Mouse (Mus musculus) heart, postnatal 10 days (tissue): ENCODE measurements around the gene Creg1. TPM values are rescaled to one million over a fixed set of nuclear protein-coding genes. Genes with fewer than 3 reads are reported as not detected.

ENCODE experiments used
- DNase-seq, 2 experiments: peaks; one replicate each; pipeline ENCODE4 v3.0.0; 2021
- intact Hi-C: fragments of 180-260 bp; cut with DNase I; formaldehyde crosslinking; loops from one replicate; pipeline ENCODE4 v1.15.1; 2025
- total RNA-seq, 2 experiments: library from RNA; stranded (reverse); gene quantifications; 2 replicates each; pipeline ENCODE4 v1.2.3; 2021

Gene Creg1
- total RNA-seq, 2 experiments from 2014 or later: 34.8 to 36.1 TPM

DNA sequence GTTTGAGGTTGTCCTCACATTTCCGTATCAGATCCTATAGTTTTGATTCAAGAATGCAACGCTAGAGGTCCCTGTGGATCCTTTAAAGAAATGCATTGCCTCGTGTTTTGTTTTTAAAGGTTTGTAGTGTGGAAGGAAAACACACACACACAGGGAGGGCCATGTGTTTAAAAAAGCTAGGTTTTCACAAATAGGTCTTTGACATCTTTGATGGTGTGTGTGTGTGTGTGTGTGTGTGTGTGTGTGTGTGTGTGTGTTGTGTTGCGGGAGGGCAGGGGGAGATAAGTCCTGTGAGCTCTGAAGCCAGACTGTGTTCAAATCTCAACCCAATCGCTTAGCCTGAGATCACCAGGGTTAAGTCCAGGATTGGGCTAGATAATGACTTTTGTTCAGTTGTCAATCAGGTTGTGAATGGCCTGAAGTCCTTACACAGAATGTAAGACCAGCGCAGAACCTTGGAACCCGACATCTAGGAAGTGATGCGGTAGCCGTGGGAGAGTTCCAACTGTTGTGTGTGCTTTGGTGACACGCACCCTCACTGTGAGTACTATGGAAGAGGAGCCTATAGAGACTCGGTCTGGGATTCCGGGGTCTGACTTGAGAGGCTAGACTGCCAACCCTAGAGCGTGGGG lies 16.5 kb downstream of the Creg1 start:
- peak in 1 of 2 experiments; percentile 54 for DNase-seq
- intact Hi-C loops: loop anchor here (1.0 to 10.0 kb wide), 7 partner anchors 78 to 585 kb away; partner anchors contain the start of gene Pou2f1

DNA sequence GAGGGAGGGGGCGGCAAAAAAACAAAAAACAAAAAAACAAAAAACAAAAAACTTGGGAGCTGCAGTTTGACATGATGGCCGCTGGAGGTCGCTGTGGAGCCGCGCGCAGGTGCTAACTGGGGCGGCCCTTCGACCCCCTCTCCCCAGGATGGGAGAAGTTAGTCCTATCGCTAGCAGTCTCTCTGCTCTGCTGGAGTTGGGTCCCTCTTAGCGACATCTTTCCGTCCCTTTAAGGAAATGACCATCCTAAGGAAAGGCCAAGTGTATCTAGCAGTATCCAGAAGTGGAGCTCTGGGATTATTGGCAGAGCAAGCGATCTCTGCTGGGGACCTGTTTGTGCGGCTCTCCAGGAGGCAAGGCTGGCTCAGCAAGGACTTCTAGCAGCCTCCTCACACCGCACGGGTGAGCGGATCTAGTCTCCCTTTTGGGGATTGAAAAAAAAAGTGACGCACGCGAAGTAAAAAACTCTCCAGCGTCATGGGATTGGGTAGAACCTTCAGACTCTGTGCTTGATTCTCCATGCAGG lies 17.1 kb downstream of the Creg1 start:
- peak; percentile 43 to 62 for DNase-seq
- intact Hi-C loops: loop anchor here (1.0 to 2.0 kb wide), 4 partner anchors 78 to 373 kb away; no protein-coding TSS in a partner anchor

DNA sequence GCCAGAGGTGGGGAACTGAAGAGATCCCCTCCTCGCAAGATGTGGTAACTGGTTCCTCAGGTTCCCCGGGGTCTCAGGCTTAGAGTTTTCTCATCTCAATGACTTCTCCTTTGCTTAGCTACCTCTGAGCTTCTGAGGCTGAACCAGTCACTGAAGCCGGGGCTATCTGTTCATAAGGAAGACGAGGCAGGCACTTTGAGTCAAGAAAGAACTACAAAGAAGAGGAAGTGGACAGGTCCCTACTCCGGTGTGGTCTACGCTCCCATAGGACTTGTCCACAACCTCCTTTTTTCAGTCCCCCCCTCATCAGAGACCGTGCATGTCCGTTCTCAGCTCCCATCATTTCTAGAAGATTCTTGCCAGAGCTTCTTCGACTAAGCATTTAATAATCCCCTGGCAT lies 17.9 kb downstream of the Creg1 start:
- DNase-seq: no peak
- intact Hi-C loops: loop anchor here (2.0 kb wide), 2 partner anchors 109 to 185 kb away; no protein-coding TSS in a partner anchor

DNA sequence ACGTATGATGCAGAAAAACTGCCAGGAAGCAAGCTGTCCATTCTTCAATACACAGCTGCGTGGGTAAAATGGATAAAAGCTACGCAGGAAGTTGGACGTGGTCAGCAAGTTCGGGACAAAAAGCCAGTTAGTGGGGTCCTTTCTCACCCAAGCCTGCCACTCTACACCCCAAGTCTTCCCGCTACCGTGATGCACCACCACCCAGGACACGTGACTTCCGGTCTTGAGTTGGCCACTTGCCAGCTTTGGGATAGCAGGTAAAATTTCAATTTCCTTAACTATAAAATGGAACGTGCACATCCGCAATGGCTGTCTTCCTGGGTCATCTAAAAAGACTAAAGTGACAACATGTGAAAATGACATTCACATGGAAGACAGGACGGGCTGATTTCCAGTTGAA lies 18.4 kb downstream of the Creg1 start:
- intact Hi-C loops: loop anchor here (2.0 kb wide), 2 partner anchors 109 to 185 kb away; no protein-coding TSS in a partner anchor
- DNase-seq: no peak

DNA sequence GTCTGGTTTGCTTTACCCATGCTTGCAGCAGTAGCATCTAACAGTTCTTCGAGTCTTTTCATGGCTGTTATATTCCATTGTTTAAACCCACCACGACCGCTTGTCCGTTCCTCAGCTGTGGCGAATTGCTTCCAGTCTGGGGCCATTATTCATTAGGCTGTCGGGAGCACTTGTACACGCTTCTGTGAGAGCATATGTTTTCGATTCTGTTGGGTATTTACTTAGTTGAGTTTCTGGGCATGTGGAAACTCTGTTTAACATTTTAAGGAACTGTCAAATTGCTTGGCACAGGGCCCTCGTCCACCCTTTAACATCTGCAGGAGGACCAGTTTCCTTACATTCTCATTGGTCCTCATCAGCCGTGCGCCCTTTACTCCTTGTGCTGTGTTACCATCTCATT lies 22.8 kb downstream of the Creg1 start:
- intact Hi-C loops: no loop called here
- no peak for DNase-seq

DNA sequence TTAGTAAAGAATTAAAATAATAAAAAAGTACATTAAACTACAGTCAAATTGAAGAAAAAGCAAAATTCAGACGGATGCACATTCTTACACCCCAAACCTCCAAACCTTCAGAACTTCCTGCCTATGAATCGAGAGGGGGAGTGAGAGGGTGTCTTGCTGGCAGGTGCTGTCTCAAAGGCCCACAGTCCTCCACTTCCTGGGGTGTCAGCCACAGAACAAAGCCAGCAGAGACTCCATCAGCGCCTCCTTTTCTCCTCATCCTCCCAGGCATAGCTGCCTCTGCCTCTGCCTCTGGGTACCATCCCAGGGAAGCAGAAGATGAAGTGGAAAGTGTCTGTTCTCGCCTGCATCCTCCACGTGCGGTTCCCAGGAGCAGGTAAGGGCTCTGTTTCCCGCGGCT lies 25.0 kb downstream of the Creg1 start, which contains the start of gene Cd247:
TSS of gene Cd247 (plus strand) at position 171 of the 400 bp plus-strand sequence.
- DNase-seq: no peak
- intact Hi-C loops: no loop called here

DNA sequence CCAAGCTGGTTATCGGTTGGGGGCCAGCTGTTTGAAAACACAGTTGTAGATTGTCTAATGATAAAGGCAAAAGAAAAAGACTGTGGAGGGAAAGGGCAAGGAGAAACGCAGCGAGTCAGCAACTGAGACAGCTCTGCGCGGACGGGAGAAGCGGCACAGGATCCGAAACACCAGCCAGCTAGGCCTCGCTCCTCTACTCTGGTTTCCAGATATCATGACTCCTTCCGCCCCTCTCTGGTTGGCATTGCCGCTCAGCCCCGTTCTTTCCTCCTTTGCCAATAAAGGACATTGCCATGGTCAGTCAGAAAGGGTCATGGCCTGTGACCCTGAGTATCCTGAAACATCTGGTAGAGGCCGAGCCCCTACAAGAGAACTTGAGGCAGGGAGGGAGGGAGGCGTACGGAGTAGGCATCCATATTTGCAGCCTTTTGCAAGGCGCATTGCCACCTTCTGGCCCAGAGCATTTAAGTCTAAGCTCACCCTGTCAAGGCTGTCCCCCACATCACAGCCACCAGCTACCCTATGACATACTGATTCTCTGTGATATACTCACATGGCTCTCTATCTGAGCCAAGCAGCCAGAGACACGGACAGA lies 25.6 kb downstream of the Creg1 start:
- intact Hi-C loops: no loop called here
- DNase-seq: no peak

DNA sequence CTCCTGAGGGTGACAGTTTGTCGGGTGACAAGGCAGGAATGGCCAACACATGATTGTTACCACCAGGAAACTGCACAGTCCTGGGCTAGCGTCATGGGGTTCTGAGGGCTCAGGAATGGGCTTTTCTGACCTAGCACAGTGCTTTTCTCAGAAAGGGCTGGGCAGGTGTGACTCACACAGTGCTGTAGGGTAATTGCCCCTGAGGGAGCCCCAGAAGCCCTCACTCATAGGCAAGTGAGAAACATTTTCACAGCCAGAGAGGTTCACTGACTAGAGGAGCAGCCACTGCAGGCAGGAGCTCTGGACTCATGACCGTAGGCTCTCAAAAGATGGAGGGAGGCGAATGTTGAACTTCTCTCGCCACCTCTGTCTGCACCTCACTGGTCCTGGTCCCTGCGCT lies 26.4 kb downstream of the Creg1 start:
- no peak for DNase-seq
- intact Hi-C loops: no loop called here

DNA sequence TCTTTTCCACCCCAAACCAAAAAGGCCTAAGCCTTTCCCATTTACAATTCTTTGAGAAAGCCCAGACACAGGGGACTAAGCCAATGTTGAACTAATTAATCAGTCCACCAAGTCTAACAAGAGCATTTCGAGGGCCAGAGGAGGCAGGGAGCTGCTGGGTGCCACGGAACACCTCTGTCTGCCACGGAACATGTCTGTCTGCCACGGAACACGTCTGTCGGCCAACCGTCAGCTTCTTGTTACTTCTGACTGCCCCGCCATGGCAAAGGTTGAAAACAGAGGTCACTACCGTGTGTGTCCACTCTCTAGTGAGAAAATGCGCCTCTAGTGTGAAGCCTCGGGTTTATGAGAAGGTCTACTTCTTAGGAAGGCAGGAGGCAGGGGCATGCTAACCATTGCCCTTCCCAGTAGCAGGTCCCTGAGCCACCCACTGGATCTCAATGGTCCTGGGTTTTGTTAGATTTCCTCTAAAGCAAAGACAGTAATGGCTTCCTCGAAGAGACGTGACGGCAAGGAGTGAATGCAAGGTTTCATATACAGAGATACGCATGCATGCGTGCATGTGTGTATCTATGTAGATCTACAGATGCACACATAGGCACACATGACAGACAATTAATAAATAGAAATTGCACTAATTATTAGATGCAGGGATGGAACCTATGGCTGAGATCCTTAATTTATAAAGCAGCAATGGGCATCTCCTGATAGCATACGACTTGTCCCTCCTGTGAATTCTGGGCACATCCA lies 27.1 kb downstream of the Creg1 start:
- intact Hi-C loops: no loop called here
- no peak for DNase-seq

DNA sequence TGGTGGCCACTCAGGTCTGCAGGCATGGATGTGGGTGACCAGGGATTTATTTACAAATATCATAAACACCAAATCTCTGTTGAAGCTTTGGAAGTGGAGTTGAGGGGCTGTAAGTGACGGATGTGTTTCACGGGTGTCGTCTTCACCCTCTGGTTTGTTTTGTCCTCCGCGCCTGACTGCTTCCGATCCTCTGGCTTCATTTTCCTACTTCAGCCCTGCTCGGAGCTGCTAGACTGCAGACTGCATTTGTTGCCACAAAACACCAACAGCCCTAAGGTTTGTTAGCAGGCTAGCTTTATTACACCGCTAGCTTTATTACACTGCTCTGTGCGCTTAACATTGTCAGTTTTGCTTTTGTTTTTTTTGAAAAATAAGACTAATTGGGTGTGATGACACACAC lies 27.9 kb downstream of the Creg1 start:
- DNase-seq: no peak
- intact Hi-C loops: no loop called here

DNA sequence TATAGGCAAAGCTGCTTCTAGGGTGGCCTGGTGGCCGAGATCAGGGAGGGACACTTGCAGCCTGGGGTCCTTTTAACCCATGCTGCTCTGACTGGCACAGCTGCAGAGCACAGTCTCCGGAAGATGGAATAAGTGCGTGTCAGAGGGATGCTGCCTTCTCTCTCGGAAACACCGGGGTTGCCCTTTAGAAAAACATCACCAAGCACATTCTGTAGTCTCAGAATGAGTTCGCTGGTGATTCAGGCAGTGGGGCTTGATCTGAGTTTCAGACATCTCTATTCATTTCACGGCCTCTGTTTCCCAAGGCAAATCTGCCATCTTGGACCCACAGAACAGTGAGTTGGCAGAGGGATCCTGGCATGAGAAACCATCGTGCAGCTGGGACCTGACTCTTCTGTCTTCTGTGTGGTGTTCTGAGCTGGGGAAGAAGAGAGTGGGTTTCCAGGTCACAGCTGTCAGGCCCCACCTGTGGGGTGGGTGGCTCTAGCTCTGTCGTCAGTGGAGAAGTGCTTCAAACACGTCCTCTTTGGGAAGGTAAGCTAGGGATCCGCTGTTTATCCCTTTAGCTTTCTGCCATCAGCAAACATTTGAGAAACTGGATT lies 38.3 kb downstream of the Creg1 start:
- intact Hi-C loops: no loop called here
- no peak for DNase-seq

DNA sequence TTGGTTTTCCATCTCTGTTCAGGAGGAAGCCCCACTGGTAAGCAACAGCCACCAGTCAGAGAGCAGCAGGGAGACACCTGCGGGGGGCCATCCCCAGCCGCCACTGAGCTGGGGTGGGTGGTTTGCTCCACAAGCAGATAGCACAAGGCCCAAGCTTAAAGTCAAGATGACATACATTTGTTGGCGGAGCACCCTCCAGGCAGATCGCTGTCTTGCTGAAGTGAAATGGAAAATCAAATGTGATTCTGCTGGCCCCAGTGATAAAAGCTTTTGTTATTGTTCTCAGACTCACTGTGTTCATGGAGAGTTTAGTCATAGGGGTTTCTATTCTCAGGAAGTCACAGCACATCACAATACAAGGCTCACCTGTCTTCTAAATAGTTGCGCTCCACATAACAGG lies 39.6 kb downstream of the Creg1 start:
- intact Hi-C loops: no loop called here
- no peak for DNase-seq

DNA sequence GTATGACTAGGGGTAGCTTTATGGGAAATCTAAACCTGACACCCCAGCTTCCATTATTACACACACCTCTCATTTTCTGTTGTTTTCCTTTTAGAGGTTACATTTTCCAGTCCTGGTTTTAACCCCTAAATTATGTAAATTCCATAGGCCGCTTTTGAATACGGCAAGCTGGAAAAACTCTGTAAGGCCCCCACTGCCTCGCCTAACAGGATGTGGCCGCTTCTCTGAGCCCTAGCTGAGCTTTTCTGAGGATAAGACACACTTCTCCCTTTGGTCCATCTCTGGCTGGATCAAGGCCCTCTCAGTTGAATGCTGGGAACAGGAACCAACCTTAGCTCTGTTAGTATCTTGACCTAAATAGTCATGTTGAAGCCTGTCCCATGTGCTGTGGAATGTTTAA lies 40.6 kb downstream of the Creg1 start:
- intact Hi-C loops: no loop called here
- DNase-seq: no peak

DNA sequence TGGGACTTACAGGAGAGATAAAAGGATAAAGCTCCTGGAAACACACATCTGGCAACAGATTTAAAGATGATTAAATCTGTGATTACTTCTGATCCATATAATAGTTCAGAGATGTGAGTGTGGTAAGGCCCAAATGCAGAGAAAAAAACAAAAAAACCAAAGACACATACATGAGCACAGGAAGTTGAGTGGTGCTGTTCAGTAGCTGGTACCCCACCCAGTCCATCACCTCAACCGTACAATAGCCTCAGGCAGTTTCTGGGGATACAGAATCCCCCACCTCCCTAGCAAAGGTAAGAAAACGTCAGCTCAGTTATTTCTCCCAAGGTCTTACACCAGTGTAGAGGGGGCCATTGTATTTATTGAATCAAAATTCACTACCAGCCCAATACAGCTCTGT lies 47.1 kb downstream of the Creg1 start:
- intact Hi-C loops: no loop called here
- no peak for DNase-seq

DNA sequence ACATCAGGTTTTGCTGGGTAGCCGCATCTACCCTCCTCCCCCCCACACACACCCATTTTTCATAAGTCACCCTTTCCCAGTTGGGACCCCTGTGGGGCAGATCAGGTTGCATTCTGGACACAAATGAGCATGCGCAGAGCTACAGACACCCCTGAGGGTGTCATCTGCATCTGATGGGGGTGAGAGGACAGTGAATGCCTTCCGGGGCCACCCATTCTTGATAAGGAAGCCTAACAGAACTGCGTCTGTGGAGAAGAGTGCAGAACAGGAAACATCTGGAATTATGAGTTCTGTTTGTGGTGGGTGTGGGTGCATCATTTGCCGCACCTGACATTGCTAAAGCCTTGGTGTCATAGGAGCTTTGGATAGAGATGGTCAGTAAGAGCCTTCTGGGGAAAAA lies 47.6 kb downstream of the Creg1 start:
- no peak for DNase-seq

DNA sequence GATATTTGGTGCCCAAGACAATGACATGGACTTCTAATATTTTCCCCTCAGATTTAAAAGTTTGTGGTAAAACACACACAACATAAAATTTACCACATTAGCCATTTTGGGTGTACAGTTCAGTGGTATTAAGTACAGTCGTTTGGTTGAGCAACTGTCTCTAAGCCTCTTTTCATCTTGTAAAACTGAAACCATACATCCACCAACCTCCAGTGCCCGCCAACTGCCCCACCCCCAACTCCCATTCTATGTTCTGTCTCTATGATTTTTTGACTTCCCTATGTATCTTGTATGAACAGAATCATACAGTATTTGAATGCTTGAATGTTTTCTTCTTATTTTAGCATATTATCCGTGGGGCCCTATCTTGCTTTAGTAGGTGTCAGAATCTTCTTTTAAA lies 49.2 kb downstream of the Creg1 start:
- DNase-seq: no peak
- intact Hi-C loops: no loop called here

More for the DNA sequence above, 47.6 kb downstream of the Creg1 start:
- intact Hi-C loops: no loop called here

DNA sequence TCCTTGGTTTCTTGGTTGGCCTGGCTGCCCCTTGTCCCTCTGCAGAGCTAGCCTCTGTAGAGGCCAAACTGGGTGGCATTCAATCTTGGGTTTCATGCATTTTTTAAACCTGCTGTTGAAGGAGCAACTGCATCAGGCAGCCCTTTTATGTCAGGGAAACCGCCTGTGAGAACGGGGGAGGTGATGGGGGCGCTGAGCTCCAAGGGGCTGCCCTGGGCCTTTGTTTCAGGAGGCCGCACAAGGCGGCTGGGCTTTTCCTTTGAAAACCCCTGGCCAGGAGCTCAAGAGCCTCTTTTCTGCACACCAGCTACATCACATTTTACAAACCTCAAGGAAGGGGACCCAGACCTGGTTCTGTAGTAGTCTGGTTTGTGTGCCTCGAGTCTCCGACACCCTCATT lies 50.6 kb downstream of the Creg1 start:
- no peak for DNase-seq

DNA sequence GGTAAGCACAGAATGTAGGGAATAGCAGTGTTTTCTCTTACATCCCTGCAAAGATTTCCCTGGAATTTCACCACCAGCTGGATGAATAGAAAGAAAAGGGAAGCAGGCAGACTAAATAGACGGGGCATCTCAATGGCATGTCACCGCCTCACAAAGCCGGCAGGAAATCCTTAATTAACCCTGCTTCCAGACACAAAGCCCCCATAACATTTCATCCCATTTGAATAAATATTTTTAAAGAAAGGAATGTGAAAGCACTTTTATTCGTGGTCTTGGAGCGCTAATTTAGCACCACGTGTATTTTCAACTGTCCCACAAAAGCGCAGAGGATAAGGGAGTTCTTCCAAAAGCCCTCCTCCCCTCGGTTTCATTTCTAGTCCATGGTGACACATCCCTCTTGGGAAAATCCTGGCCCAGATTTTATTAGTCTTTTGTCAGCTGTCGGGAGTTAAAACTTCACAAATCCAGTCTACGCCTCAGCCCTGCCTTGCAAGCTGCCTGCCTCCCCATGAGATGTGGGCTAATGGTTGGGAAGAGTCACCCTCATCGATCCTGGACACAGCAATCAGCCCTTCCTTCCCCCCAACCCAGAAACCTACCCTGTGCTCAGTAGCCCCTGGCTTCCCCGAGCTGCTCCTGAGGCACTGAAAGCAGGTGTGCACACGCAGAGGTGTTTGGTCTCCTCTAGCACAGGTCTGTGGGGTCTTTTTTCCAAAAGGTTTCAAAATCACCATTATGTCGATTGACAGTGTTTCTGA lies 51.2 kb downstream of the Creg1 start:
- peak; percentile 37 to 59 for DNase-seq
- intact Hi-C loops: no loop called here

More for the DNA sequence above, 50.6 kb downstream of the Creg1 start:
- intact Hi-C loops: no loop called here

DNA sequence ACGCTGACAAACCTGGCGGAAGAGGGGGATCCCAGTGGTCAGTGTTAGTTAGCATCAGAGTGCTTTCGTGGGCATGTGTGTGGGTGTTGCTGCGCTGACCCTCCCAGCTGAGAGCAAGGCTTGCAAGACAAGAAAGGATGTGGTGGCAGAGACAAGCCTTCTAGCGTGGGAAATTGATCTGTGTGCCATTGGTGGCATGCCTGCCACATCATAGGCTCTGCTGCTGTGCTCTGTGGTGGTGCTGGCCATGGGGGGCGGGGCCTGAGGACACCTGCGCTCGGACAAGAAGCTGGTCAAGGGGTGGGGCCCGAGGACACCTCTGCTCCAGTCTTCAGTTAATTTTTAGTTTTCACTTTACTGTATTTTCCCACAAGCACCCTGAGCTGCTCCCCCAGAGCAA lies 52.8 kb downstream of the Creg1 start:
- no peak for DNase-seq
- intact Hi-C loops: no loop called here

DNA sequence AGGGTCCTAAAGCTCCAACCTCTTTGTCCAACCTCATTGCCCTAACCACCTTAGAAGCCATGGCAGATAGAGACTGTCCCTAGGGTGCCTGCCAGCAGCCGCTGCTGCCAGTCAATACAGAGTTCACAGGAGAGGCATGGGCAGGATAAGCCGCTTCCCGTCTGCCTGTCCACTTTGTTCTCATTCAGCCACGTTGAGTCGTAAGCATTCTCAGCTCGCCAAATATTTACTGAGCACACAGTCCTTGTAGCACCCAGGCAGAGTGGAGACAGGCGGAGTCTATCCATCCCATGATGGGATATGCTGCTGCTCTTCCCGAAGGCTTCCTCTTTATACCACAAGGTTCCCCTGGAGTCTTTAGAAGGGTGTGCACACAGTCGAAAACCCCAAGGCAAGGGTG lies 53.7 kb downstream of the Creg1 start:
- intact Hi-C loops: no loop called here

More for the DNA sequence above, 53.7 kb downstream of the Creg1 start:
- DNase-seq: no peak
